Mouse (Mus musculus): ENCODE measurements at regions not wholly inside any gene's neighbourhood (a gene's known extent, or its start where the extent isn't known, plus 50 kb on each side); places are given as distances from the start of the nearest gene placed in this dataset.
A peak's percentile ranks its signal among the peaks of the same experiment; 100 is the strongest.

GRCm38 (mm10) chr7:75018640-75019039 lies 290.4 kb downstream of the Sv2b start:
- Histone ChIP-seq H3K4me3 (ENCODE audit: low read depth, low read length) (no peak overlapping the region), H3K27me3 (ENCODE audit: insufficient read depth, low read length) (no peaks in the 10 kb centered on the region), H3K9ac (no peak overlapping the region), H3K36me3 (ENCODE audit: insufficient read depth) (no peaks in the 10 kb centered on the region), H3K4me2 (ENCODE audit: low read depth) (no peak overlapping the region; the same call in 1 of the 2 replicates), H3K9me3 (ENCODE audit: low read length) (no peaks in the 10 kb centered on the region), H3K4me1 (ENCODE audit: insufficient read depth) (no peaks in the 10 kb centered on the region; the same call in 1 of the 2 replicates), H3K27ac (ENCODE audit: low read depth, low read length) (no peak overlapping the region)
- ATAC-seq = peak; percentile 74
- WGBS = 19% methylated on average over 7 of the region's 7 CpGs
- peak; percentile 62 for DNase-seq
- TF ChIP-seq CTCF (IDR thresholded peaks at IDR 0.05; ENCODE audit: low read depth) = no peak

GRCm38 (mm10) chr7:75008481-75008880 lies 300.6 kb downstream of the Sv2b start:
- Histone ChIP-seq H3K4me2 (ENCODE audit: low read depth) (no peak overlapping the region), H3K36me3 (ENCODE audit: insufficient read depth) (no peaks in the 10 kb centered on the region), H3K9ac (no peak overlapping the region), H3K27ac (ENCODE audit: low read depth, low read length) (no peak overlapping the region), H3K9me3 (ENCODE audit: low read length) (no peaks in the 10 kb centered on the region), H3K4me1 (ENCODE audit: insufficient read depth) (no peaks in the 10 kb centered on the region), H3K27me3 (ENCODE audit: insufficient read depth, low read length) (no peaks in the 10 kb centered on the region), H3K4me3 (ENCODE audit: low read depth, low read length) (no peak overlapping the region)
- ATAC-seq = no peak
- TF ChIP-seq CTCF (IDR thresholded peaks at IDR 0.05; ENCODE audit: low read depth) = no peak
- WGBS = 60% methylated on average over 2 of the region's 2 CpGs
- DNase-seq = peak; percentile 19

- H3K9ac ChIP-seq = no peak overlapping the region
- no peak for ATAC-seq
- no peaks in the 10 kb centered on the region for H3K36me3 ChIP-seq (ENCODE audit: insufficient read depth)
- no peaks in the 10 kb centered on the region for H3K9me3 ChIP-seq (ENCODE audit: low read length)
- peak; percentile 58 for DNase-seq
- no peak overlapping the region for H3K27ac ChIP-seq (ENCODE audit: low read depth, low read length)
- no peak overlapping the region for H3K4me3 ChIP-seq (ENCODE audit: low read depth, low read length)
- WGBS = 57% methylated on average over 2 of the region's 2 CpGs
- no peaks in the 10 kb centered on the region for H3K27me3 ChIP-seq (ENCODE audit: insufficient read depth, low read length)
- no peak overlapping the region for H3K4me2 ChIP-seq (ENCODE audit: low read depth)
- H3K4me1 ChIP-seq (ENCODE audit: insufficient read depth) = no peaks in the 10 kb centered on the region
- no peak for TF ChIP-seq CTCF (IDR thresholded peaks at IDR 0.05; ENCODE audit: low read depth)
Observed at GRCm38 (mm10) chr7:74990198-74990597, 318.9 kb downstream of the Sv2b start.

- no peak overlapping the region for H3K4me2 ChIP-seq (ENCODE audit: low read depth)
- H3K4me1 ChIP-seq (ENCODE audit: insufficient read depth) = no peaks in the 10 kb centered on the region
- no peak overlapping the region for H3K9ac ChIP-seq
- TF ChIP-seq CTCF (IDR thresholded peaks at IDR 0.05; ENCODE audit: low read depth) = no peak
- H3K9me3 ChIP-seq (ENCODE audit: low read length) = no peaks in the 10 kb centered on the region
- WGBS = 63% methylated on average over 2 of the region's 2 CpGs
- no peaks in the 10 kb centered on the region for H3K36me3 ChIP-seq (ENCODE audit: insufficient read depth)
- ATAC-seq (no peak), DNase-seq (no peak)
- no peaks in the 10 kb centered on the region for H3K27me3 ChIP-seq (ENCODE audit: insufficient read depth, low read length)
- H3K27ac ChIP-seq (ENCODE audit: low read depth, low read length) = no peak overlapping the region
- H3K4me3 ChIP-seq (ENCODE audit: low read depth, low read length) = no peak overlapping the region
Observed at GRCm38 (mm10) chr7:74979479-74979878, 329.6 kb downstream of the Sv2b start.

- no peak for ATAC-seq
- TF ChIP-seq CTCF (IDR thresholded peaks at IDR 0.05; ENCODE audit: low read depth) = no peak
- no peak overlapping the region for H3K9ac ChIP-seq
- H3K9me3 ChIP-seq (ENCODE audit: low read length) = no peaks in the 10 kb centered on the region
- no peaks in the 10 kb centered on the region for H3K27me3 ChIP-seq (ENCODE audit: insufficient read depth, low read length)
- no peak overlapping the region for H3K4me2 ChIP-seq (ENCODE audit: low read depth)
- no peaks in the 10 kb centered on the region for H3K36me3 ChIP-seq (ENCODE audit: insufficient read depth)
- no peaks in the 10 kb centered on the region for H3K4me1 ChIP-seq (ENCODE audit: insufficient read depth)
- no peak for DNase-seq
- no peak overlapping the region for H3K27ac ChIP-seq (ENCODE audit: low read depth, low read length)
- no peak overlapping the region for H3K4me3 ChIP-seq (ENCODE audit: low read depth, low read length)
Observed at GRCm38 (mm10) chr7:74975986-74976385, 333.1 kb downstream of the Sv2b start.

GRCm38 (mm10) chr7:74974448-74974847 lies 334.6 kb downstream of the Sv2b start:
- Histone ChIP-seq H3K4me2 (ENCODE audit: low read depth) (no peak overlapping the region), H3K27me3 (ENCODE audit: insufficient read depth, low read length) (no peaks in the 10 kb centered on the region), H3K36me3 (ENCODE audit: insufficient read depth) (no peaks in the 10 kb centered on the region), H3K9ac (no peak overlapping the region), H3K9me3 (ENCODE audit: low read length) (no peaks in the 10 kb centered on the region), H3K27ac (ENCODE audit: low read depth, low read length) (no peak overlapping the region), H3K4me1 (ENCODE audit: insufficient read depth) (no peaks in the 10 kb centered on the region), H3K4me3 (ENCODE audit: low read depth, low read length) (no peak overlapping the region)
- no peak for ATAC-seq
- WGBS = 85% methylated on average over 3 of the region's 3 CpGs
- no peak for TF ChIP-seq CTCF (IDR thresholded peaks at IDR 0.05; ENCODE audit: low read depth)
- DNase-seq = no peak

- Histone ChIP-seq H3K4me2 (ENCODE audit: low read depth) (no peak overlapping the region), H3K9ac (no peak overlapping the region), H3K4me1 (ENCODE audit: insufficient read depth) (no peaks in the 10 kb centered on the region), H3K4me3 (ENCODE audit: low read depth, low read length) (no peak overlapping the region), H3K9me3 (ENCODE audit: low read length) (no peaks in the 10 kb centered on the region), H3K27ac (ENCODE audit: low read depth, low read length) (no peak overlapping the region), H3K27me3 (ENCODE audit: insufficient read depth, low read length) (no peaks in the 10 kb centered on the region), H3K36me3 (ENCODE audit: insufficient read depth) (no peaks in the 10 kb centered on the region)
- peak; percentile 90 for ATAC-seq
- TF ChIP-seq CTCF (IDR thresholded peaks at IDR 0.05; ENCODE audit: low read depth) = no peak
- WGBS = 47% methylated on average over 5 of the region's 5 CpGs
- peak; percentile 56 for DNase-seq
Observed at GRCm38 (mm10) chr7:74944421-74945098, 364.5 kb downstream of the Sv2b start.

Data from forebrain, postnatal 0 days (tissue).